Mouse (Mus musculus): ENCODE measurements around the gene Aagab. TPM values are rescaled to one million over a fixed set of nuclear protein-coding genes. Genes with fewer than 3 reads are reported as not detected.
A peak's percentile ranks its signal among the peaks of the same experiment; 100 is the strongest.

The Aagab gene
- polyA plus RNA-seq, 1 experiment from 2014 or later = 14.2 TPM

DNA sequence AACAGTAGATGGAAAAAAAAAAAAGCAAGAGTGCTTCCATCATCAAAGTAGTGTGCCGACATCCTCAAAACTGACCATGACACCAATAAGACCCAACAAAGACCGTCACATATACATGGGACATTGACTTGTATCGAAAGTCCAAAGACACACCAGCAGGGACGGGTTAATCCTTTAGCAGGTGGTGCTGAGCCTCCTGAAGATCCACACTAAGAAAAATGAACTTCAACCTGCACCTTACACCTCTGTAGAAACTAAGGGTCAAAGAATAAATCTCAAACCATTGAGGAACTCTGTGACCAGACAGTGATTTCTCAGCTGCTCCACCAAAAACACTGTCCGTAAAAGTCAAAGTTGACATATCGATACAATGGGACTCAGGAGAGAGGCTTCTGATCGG is 67.4 kb downstream of the Aagab start:
- no peak for TF ChIP-seq EP300 (IDR thresholded peaks at IDR 0.05; ENCODE audit: low read depth)
- TF ChIP-seq CTCF (IDR thresholded peaks at IDR 0.05; ENCODE audit: low read depth) = no peak
- Histone ChIP-seq H3K4me2 (ENCODE audit: low read depth, low read length) (no peak overlapping the region), H3K27ac (ENCODE audit: low read depth) (no peak overlapping the region), H3K9ac (replicated peaks) (no peak overlapping the region), H3K4me3 (ENCODE audit: low read depth, low read length) (no peak overlapping the region), H3K9me3 (ENCODE audit: low read length) (no peaks in the 10 kb centered on the region), H3K4me1 (ENCODE audit: insufficient read depth) (peaks cover 11% of the 10 kb centered on the region; the same call in 1 of the 2 replicates), H3K36me3 (replicated peaks; ENCODE audit: insufficient read depth, low read length) (peaks cover 10% of the 10 kb centered on the region; the same call in 1 of the 2 replicates), H3K27me3 (ENCODE audit: insufficient read depth, low read length) (no peaks in the 10 kb centered on the region)
- WGBS (ENCODE audit: insufficient replicate concordance) = 92% methylated on average over 7 of the region's 7 CpGs
- DNase-seq (no peak), ATAC-seq (no peak)

- no peak overlapping the region for H3K27ac ChIP-seq (ENCODE audit: low read depth)
- ATAC-seq (no peak), DNase-seq (no peak)
- H3K9me3 ChIP-seq (ENCODE audit: low read length) = no peaks in the 10 kb centered on the region
- no peak overlapping the region for H3K4me3 ChIP-seq (ENCODE audit: low read depth, low read length)
- H3K36me3 ChIP-seq (replicated peaks; ENCODE audit: insufficient read depth, low read length) = no peaks in the 10 kb centered on the region
- H3K4me2 ChIP-seq (ENCODE audit: low read depth, low read length) = no peak overlapping the region
- H3K9ac ChIP-seq (replicated peaks) = no peak overlapping the region
- H3K27me3 ChIP-seq (ENCODE audit: insufficient read depth, low read length) = no peaks in the 10 kb centered on the region
- TF ChIP-seq EP300 (IDR thresholded peaks at IDR 0.05; ENCODE audit: low read depth) = no peak
- no peak for TF ChIP-seq CTCF (IDR thresholded peaks at IDR 0.05; ENCODE audit: low read depth)
- 41% methylated on average over 8 of the region's 8 CpGs for WGBS (ENCODE audit: insufficient replicate concordance)
- H3K4me1 ChIP-seq (ENCODE audit: insufficient read depth) = peaks cover 18% of the 10 kb centered on the region
These were observed 70.5 kb downstream of the Aagab start for GRCm38 (mm10) chr9:63672797-63673493.

- H3K4me3 ChIP-seq (ENCODE audit: low read depth, low read length) = no peak overlapping the region
- no peak for TF ChIP-seq CTCF (IDR thresholded peaks at IDR 0.05; ENCODE audit: low read depth)
- no peak for TF ChIP-seq EP300 (IDR thresholded peaks at IDR 0.05; ENCODE audit: low read depth)
- H3K4me2 ChIP-seq (ENCODE audit: low read depth, low read length) = no peak overlapping the region
- H3K4me1 ChIP-seq (ENCODE audit: insufficient read depth) = peaks cover 21% of the 10 kb centered on the region
- no peak overlapping the region for H3K27ac ChIP-seq (ENCODE audit: low read depth)
- 52% methylated on average over 3 of the region's 3 CpGs for WGBS (ENCODE audit: insufficient replicate concordance)
- no peaks in the 10 kb centered on the region for H3K27me3 ChIP-seq (ENCODE audit: insufficient read depth, low read length)
- ATAC-seq = no peak
- H3K9me3 ChIP-seq (ENCODE audit: low read length) = no peaks in the 10 kb centered on the region
- no peaks in the 10 kb centered on the region for H3K36me3 ChIP-seq (replicated peaks; ENCODE audit: insufficient read depth, low read length)
- DNase-seq = no peak
- no peak overlapping the region for H3K9ac ChIP-seq (replicated peaks)
These were observed 71.0 kb downstream of the Aagab start for GRCm38 (mm10) chr9:63673494-63673805.

DNA sequence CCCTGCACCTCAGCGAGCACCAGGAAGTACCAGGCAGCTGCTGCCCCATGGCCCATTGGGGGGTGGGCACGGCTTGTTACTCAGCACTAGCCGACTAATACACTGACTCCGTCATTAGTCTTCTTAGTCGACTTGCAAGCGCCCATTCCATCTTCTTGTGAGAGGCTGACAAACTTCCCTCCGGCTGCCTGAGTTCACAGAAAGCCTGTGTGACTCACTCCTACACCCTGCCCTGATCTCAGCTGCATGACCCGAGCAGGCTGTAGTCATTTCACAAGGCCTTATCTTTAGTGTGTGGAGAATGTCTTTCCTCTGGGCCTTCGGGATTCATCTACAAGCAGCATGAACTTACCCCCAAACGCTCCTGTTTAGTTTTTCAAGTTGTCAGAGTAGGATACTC is 72.2 kb downstream of the Aagab start:
- H3K36me3 ChIP-seq (replicated peaks; ENCODE audit: insufficient read depth, low read length) = no peaks in the 10 kb centered on the region
- no peaks in the 10 kb centered on the region for H3K9me3 ChIP-seq (ENCODE audit: low read length)
- no peaks in the 10 kb centered on the region for H3K27me3 ChIP-seq (ENCODE audit: insufficient read depth, low read length)
- DNase-seq = no peak
- 0 out of 2 replicates have a peak overlapping the region, but pooled peaks have one; percentile 12 for H3K27ac ChIP-seq (ENCODE audit: low read depth)
- no peak overlapping the region for H3K9ac ChIP-seq (replicated peaks)
- no peak overlapping the region for H3K4me3 ChIP-seq (ENCODE audit: low read depth, low read length)
- 58% methylated on average over 10 of the region's 10 CpGs for WGBS (ENCODE audit: insufficient replicate concordance)
- no peak for TF ChIP-seq EP300 (IDR thresholded peaks at IDR 0.05; ENCODE audit: low read depth)
- no peak for TF ChIP-seq CTCF (IDR thresholded peaks at IDR 0.05; ENCODE audit: low read depth)
- H3K4me2 ChIP-seq (ENCODE audit: low read depth, low read length) = no peak overlapping the region
- H3K4me1 ChIP-seq (ENCODE audit: insufficient read depth) = peaks cover 20% of the 10 kb centered on the region; the same call in 1 of the 2 replicates
- ATAC-seq = no peak

DNA sequence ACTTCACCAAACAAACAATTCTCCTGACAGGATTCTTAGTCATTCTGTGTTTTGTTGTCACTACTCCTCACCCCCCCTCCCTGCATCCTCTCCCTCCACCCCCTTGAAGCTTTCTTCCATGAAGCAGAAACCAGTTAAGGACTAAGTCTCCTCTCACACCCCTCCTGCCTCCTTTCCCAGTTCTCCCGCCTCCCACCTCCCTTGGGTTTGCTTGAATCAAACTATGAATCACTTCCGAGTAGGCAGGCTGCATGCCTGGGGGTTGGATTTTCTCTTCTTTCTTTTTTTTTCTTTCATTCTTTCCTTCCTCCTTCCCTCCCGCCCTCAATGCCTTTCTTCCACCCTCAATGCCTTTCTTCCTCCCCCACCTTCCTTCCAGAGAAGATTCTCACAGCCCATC is 75.2 kb downstream of the Aagab start:
- no peak overlapping the region for H3K9ac ChIP-seq (replicated peaks)
- ATAC-seq (peak; percentile 23; the same call in 1 of the 2 replicates), DNase-seq (no peak)
- H3K36me3 ChIP-seq (replicated peaks; ENCODE audit: insufficient read depth, low read length) = no peaks in the 10 kb centered on the region
- peaks cover 24% of the 10 kb centered on the region for H3K4me1 ChIP-seq (ENCODE audit: insufficient read depth)
- H3K27me3 ChIP-seq (ENCODE audit: insufficient read depth, low read length) = no peaks in the 10 kb centered on the region
- no peak for TF ChIP-seq CTCF (IDR thresholded peaks at IDR 0.05; ENCODE audit: low read depth)
- TF ChIP-seq EP300 (IDR thresholded peaks at IDR 0.05; ENCODE audit: low read depth) = no peak
- H3K4me2 ChIP-seq (ENCODE audit: low read depth, low read length) = no peak overlapping the region
- H3K27ac ChIP-seq (ENCODE audit: low read depth) = peak overlapping the region; percentile 74
- H3K4me3 ChIP-seq (ENCODE audit: low read depth, low read length) = no peak overlapping the region
- H3K9me3 ChIP-seq (ENCODE audit: low read length) = no peaks in the 10 kb centered on the region
- WGBS (ENCODE audit: insufficient replicate concordance) = 69% methylated on average over 3 of the region's 3 CpGs

GRCm38 (mm10) chr9:63678076-63678475 is 75.6 kb downstream of the Aagab start:
- no peak overlapping the region for H3K4me2 ChIP-seq (ENCODE audit: low read depth, low read length)
- DNase-seq (peak; percentile 32), ATAC-seq (peak; percentile 59)
- H3K36me3 ChIP-seq (replicated peaks; ENCODE audit: insufficient read depth, low read length) = no peaks in the 10 kb centered on the region
- no peaks in the 10 kb centered on the region for H3K9me3 ChIP-seq (ENCODE audit: low read length)
- TF ChIP-seq EP300 (IDR thresholded peaks at IDR 0.05; ENCODE audit: low read depth) = no peak
- no peak overlapping the region for H3K4me3 ChIP-seq (ENCODE audit: low read depth, low read length)
- H3K4me1 ChIP-seq (ENCODE audit: insufficient read depth) = peaks cover 20% of the 10 kb centered on the region
- no peaks in the 10 kb centered on the region for H3K27me3 ChIP-seq (ENCODE audit: insufficient read depth, low read length)
- H3K9ac ChIP-seq (replicated peaks) = no peak overlapping the region
- WGBS (ENCODE audit: insufficient replicate concordance) = 73% methylated on average over 1 of the region's 1 CpGs
- peak overlapping the region; percentile 74 for H3K27ac ChIP-seq (ENCODE audit: low read depth)

Data from liver, postnatal 0 days (tissue).